18 mouse cellular contexts compared by ENCODE assay signal in genomic region chr7:98601715-98602114, GRCm38 (mm10).
"Had no signal": no experiment of that assay in that cellular context is flagged by ENCODE, and none has a peak within 500 bp of the region (broad histone marks: within the 10 kb centered on the region; RNA-seq: fewer than 3 reads in every experiment).

No protein-coding gene starts in this region.

- DNase-seq: kidney, adult 11 months; layer of hippocampus, postnatal 36 days; liver, embryonic 13.5 days; lung, embryonic 14.5 days; lung, postnatal 10 days; right cerebral cortex, adult 18-20 months; right cerebral cortex, postnatal 14 days; spleen, adult 18-20 months; thymus, postnatal 36 days had no signal

- H3K4me2 ChIP-seq: intestine, embryonic 15.5 days; liver, embryonic 13.5 days; lung, embryonic 14.5 days; midbrain, embryonic 11.5 days; midbrain, embryonic 15.5 days; neural tube, embryonic 12.5 days; neural tube, embryonic 15.5 days; stomach, embryonic 15.5 days had no signal

- ATAC-seq: intestine, embryonic 15.5 days; midbrain, embryonic 15.5 days had no signal

- H3K9me3 ChIP-seq: intestine, embryonic 15.5 days; liver, embryonic 13.5 days; midbrain, embryonic 15.5 days; neural tube, embryonic 12.5 days; neural tube, embryonic 15.5 days; stomach, embryonic 15.5 days had no signal

- H3K27ac ChIP-seq: intestine, embryonic 15.5 days; kidney, postnatal 0 days; left cerebral cortex, adult 2 months; liver, embryonic 13.5 days; macrophage; midbrain, embryonic 15.5 days; neural tube, embryonic 12.5 days; neural tube, embryonic 15.5 days; stomach, embryonic 15.5 days had no signal

- H3K9ac ChIP-seq: intestine, embryonic 15.5 days; liver, embryonic 13.5 days; lung, embryonic 14.5 days; midbrain, embryonic 15.5 days; neural tube, embryonic 12.5 days; neural tube, embryonic 15.5 days; stomach, embryonic 15.5 days had no signal

- H3K36me3 ChIP-seq: intestine, embryonic 15.5 days had no signal

- H3K27me3 ChIP-seq: intestine, embryonic 15.5 days; liver, embryonic 13.5 days; midbrain, embryonic 15.5 days; neural tube, embryonic 12.5 days; neural tube, embryonic 15.5 days; stomach, embryonic 15.5 days had no signal

- H3K4me1 ChIP-seq: intestine, embryonic 15.5 days; liver, embryonic 13.5 days; midbrain, embryonic 15.5 days; neural tube, embryonic 12.5 days; neural tube, embryonic 15.5 days; stomach, embryonic 15.5 days had no signal

- H3K4me3 ChIP-seq: intestine, embryonic 15.5 days; left cerebral cortex, adult 2 months; liver, embryonic 13.5 days; midbrain, embryonic 15.5 days; neural tube, embryonic 12.5 days; neural tube, embryonic 15.5 days; stomach, embryonic 15.5 days had no signal
